Mouse (Mus musculus) brain, embryonic 14.5 days (tissue): ENCODE results near the gene Pam.

ENCODE experiments used
- CTCF ChIP-seq: fragments of 200-500 bp; IDR thresholded peaks from 2 replicates; pipeline ENCODE4 v1.5.1; 2012; ENCODE audit warnings: inconsistent platforms, mild to moderate bottlenecking, moderate library complexity, borderline replicate concordance; ENCODE audit not compliant: insufficient read depth, insufficient read length; ENCODE audit errors: extremely low read depth
- POLR2A ChIP-seq: fragments of 200-500 bp; IDR thresholded peaks from 2 replicates; pipeline ENCODE4 v1.6.1; 2012; ENCODE audit warnings: mild to moderate bottlenecking, inconsistent platforms, borderline replicate concordance; ENCODE audit not compliant: poor library complexity, insufficient read depth, insufficient read length, severe bottlenecking; ENCODE audit errors: extremely low read depth

- TF ChIP-seq POLR2A (no peak), CTCF (no peak)
Measured at GRCm38 (mm10) chr1:97771118-97771517, 324.3 kb downstream of the Pam start.
